25 mouse cellular contexts compared by ENCODE assay signal in the genomic region with DNA sequence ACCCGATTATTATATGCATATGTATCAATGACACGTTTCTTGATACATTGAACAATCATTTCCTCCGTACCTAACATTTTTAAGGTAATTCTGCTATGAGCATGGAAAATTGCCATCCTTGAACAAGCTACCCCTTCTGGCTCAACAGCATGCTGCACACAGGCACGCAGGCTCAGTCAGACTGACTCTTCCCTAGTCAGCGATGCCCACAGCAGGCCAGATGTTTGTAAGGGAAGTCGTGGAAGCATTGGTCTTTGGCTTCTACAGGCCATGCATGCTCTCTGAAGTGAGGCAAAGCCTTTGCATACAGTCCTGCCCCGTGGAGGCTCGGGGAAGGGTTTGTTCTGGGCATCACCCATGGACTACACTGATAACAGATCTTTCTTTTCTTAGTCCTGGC.
"Had no signal": no experiment of that assay in that cellular context is flagged by ENCODE, and none has a peak within 500 bp of the region (broad histone marks: within the 10 kb centered on the region; RNA-seq: fewer than 3 reads in every experiment).

No protein-coding gene starts in this region.

- H3K27ac ChIP-seq: gastrocnemius, adult 2 months; heart, adult 2 months; heart, embryonic 10.5 days; hindbrain, embryonic 10.5 days; hindbrain, embryonic 12.5 days; hindbrain, embryonic 14.5 days; intestine, embryonic 15.5 days; layer of hippocampus, adult 2 months; liver, embryonic 13.5 days had no signal

- H3K4me1 ChIP-seq: hindbrain, embryonic 10.5 days had no signal

- ATAC-seq: hindbrain, embryonic 16.5 days; inflammation-experienced regulatory T-cells, adult 6 months; intestine, embryonic 15.5 days; intestine, postnatal 0 days had no signal

- H3K9me3 ChIP-seq: heart, embryonic 10.5 days; heart, embryonic 12.5 days; hindbrain, embryonic 10.5 days; hindbrain, embryonic 12.5 days; intestine, embryonic 15.5 days; liver, embryonic 13.5 days had no signal

- H3K4me2 ChIP-seq: heart, embryonic 12.5 days; hindbrain, embryonic 12.5 days; hindbrain, embryonic 14.5 days; intestine, embryonic 15.5 days; liver, embryonic 11.5 days; liver, embryonic 13.5 days had no signal

- DNase-seq: gastrocnemius, adult 2 months; gastrocnemius, postnatal 10 days; gastrocnemius, postnatal 25 days; heart, adult 2 months; heart, postnatal 10 days; heart, postnatal 4 days; kidney, adult 18-20 months; kidney, adult 8-10 months; kidney, postnatal 10 days; kidney, postnatal 25 days; kidney, postnatal 4 days; left cerebral cortex, postnatal 4 days; liver; liver, embryonic 13.5 days had no signal

- H3K9ac ChIP-seq: heart, embryonic 12.5 days; hindbrain, embryonic 12.5 days; hindbrain, embryonic 14.5 days; intestine, embryonic 15.5 days; liver, embryonic 13.5 days had no signal

- H3K36me3 ChIP-seq: heart, embryonic 12.5 days; hindbrain, embryonic 12.5 days; intestine, embryonic 15.5 days; liver, embryonic 13.5 days had no signal

- H3K27me3 ChIP-seq: heart, embryonic 12.5 days; hindbrain, embryonic 12.5 days; intestine, embryonic 15.5 days; liver, embryonic 13.5 days had no signal

- H3K4me3 ChIP-seq: gastrocnemius, adult 2 months; heart, adult 2 months; heart, embryonic 10.5 days; heart, embryonic 12.5 days; hindbrain, embryonic 10.5 days; hindbrain, embryonic 12.5 days; intestine, embryonic 15.5 days; layer of hippocampus, adult 2 months; liver, embryonic 13.5 days had no signal
